Mouse (Mus musculus) C2C12 (cell line): ENCODE results near the gene Tbc1d8.

Source experiments
- CEBPB ChIP-seq: IDR thresholded peaks from one replicate; pipeline ENCODE4 v1.6.1; 2011; ENCODE audit warnings: low read depth, mild to moderate bottlenecking, control low read depth, moderate library complexity
- CTCF ChIP-seq: IDR thresholded peaks from one replicate; pipeline ENCODE4 v1.5.1; 2011; ENCODE audit not compliant: control insufficient read depth, insufficient read depth, insufficient read length
- FOSL1 ChIP-seq: IDR thresholded peaks from one replicate; pipeline ENCODE4 v1.8.0; 2011; ENCODE audit warnings: mild to moderate bottlenecking, low read length; ENCODE audit not compliant: poor library complexity, insufficient read depth, severe bottlenecking
- MAX ChIP-seq: IDR thresholded peaks from one replicate; pipeline ENCODE4 v1.6.1; 2011; ENCODE audit warnings: mild to moderate bottlenecking, control low read depth
- MYOD1 ChIP-seq: IDR thresholded peaks from one replicate; pipeline ENCODE4 v1.6.1; 2011; ENCODE audit warnings: low read depth; ENCODE audit not compliant: control insufficient read depth, insufficient read length
- MYOG ChIP-seq: IDR thresholded peaks from one replicate; pipeline ENCODE4 v1.6.1; 2011; ENCODE audit not compliant: control insufficient read depth, insufficient read length; ENCODE audit errors: extremely low read depth
- USF1 ChIP-seq: IDR thresholded peaks from one replicate; pipeline ENCODE4 v1.6.1; 2011; ENCODE audit warnings: low read depth, mild to moderate bottlenecking, control low read depth, moderate library complexity

DNA sequence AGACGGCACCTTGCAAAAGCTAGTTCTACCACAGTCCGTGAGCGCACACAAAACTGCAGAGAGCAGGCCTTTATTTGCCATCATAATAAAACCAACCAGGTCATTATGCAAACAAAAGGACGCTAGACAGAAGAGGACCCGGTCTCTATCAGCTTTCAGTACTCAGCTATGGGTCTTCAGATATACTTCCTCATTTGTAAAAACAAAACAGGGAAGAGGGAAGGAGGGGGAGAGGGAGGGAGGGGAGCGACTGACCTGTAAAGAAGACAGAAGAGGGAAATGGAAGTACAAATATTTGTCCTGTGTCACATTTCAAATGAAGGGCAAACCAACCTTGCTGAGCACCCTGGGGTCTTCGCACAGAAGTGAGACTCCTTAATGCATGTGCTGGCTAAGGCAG is 69.9 kb downstream of the Tbc1d8 start:
- TF ChIP-seq MAX (no peak), CTCF (no peak), MYOD1 (no peak), USF1 (no peak), MYOG (no peak), CEBPB (no peak), FOSL1 (no peak)
